Mouse (Mus musculus): ENCODE measurements around the gene P2rx3. TPM values are rescaled to one million over a fixed set of nuclear protein-coding genes. Genes with fewer than 3 reads are reported as not detected.

The P2rx3 gene
- total and polyA plus RNA-seq, 3 experiments, result 2.2 to 7.1 (median 3.7) TPM

- dilution Hi-C loops (cut with MboI; ENCODE audit: extremely low pct_ligation_motif_present, extremely low pct_unique_long_range_greater_than_20kb, low sequenced_read_pairs) (no loop called here), in situ Hi-C loops (cut with MboI; ENCODE audit: low pct_ligation_motif_present, low pct_unique_long_range_greater_than_20kb, low sequenced_read_pairs) (no loop called here)
- Histone ChIP-seq H3K79me2 (replicated peaks; ENCODE audit: control insufficient read depth, extremely low read depth, insufficient read depth, poor library complexity, severe bottlenecking) (peaks cover 10% of the 10 kb centered on the region), H3K9ac (ENCODE audit: insufficient read depth, low read depth) (peak overlapping the region; percentile 20; the same call in 1 of the 2 replicates), H3K27ac (ENCODE audit: insufficient read depth, low read depth) (no peak overlapping the region), H3K27me3 (replicated peaks) (no peaks in the 10 kb centered on the region), H3K36me3 (replicated peaks in 1 of 2; ENCODE audit: control insufficient read depth in 1 of 2, insufficient read depth in 1 of 2, low read length in 1 of 2) (peaks cover 0 to 5% of the 10 kb centered on the region in 2 experiments), H3K4me2 (ENCODE audit: insufficient read depth, low read depth, poor library complexity, severe bottlenecking) (no peak overlapping the region), H3K4me1 (ENCODE audit: control insufficient read depth in 1 of 2, insufficient read depth in 2 of 2) (peaks cover 12 to 47% of the 10 kb centered on the region in 2 experiments), H3K4me3 (replicated peaks in 1 of 3; ENCODE audit: low read depth in 2 of 3, low read length in 2 of 3, poor library complexity in 1 of 3) (peak overlapping the region in 1 of 3 experiments; percentile 3), H3K9me3 (replicated peaks; ENCODE audit: low read length) (no peaks in the 10 kb centered on the region)
- TF ChIP-seq POLR2A (IDR thresholded peaks at IDR 0.05; ENCODE audit: low read depth, low read length) (no peak), ZC3H11A (IDR thresholded peaks at IDR 0.05; ENCODE audit: low read depth, low read length) (no peak), JUN (IDR thresholded peaks at IDR 0.05; ENCODE audit: insufficient read depth, low read depth, low read length) (no peak), ZNF384 (IDR thresholded peaks at IDR 0.05; ENCODE audit: low read depth, low read length) (no peak), NELFE (IDR thresholded peaks at IDR 0.05; ENCODE audit: low read depth, low read length) (no peak), NRF1 (IDR thresholded peaks at IDR 0.05; ENCODE audit: low read depth, low read length) (no peak), RCOR1 (conservative IDR thresholded peaks at IDR 0.05; ENCODE audit: low read depth, low read length) (no peak), JUND (conservative IDR thresholded peaks at IDR 0.05; ENCODE audit: low read depth, low read length) (no peak), SMC3 (IDR thresholded peaks at IDR 0.05; ENCODE audit: low read depth, low read length) (no peak), HCFC1 (IDR thresholded peaks at IDR 0.05; ENCODE audit: low read depth, low read length) (no peak), EP300 (IDR thresholded peaks at IDR 0.05; ENCODE audit: low read length) (no peak), CHD2 (IDR thresholded peaks at IDR 0.05; ENCODE audit: low read length) (no peak), E2F4 (IDR thresholded peaks at IDR 0.05; ENCODE audit: insufficient replicate concordance, low read depth, low read length) (no peak), RAD21 (IDR thresholded peaks at IDR 0.05; ENCODE audit: low read depth, low read length) (no peak), SIN3A (IDR thresholded peaks at IDR 0.05; ENCODE audit: low read length) (no peak), CHD1 (IDR thresholded peaks at IDR 0.05; ENCODE audit: low read depth, low read length) (no peak), POLR2AphosphoS2 (IDR thresholded peaks at IDR 0.05; ENCODE audit: low read depth, low read length) (no peak)
- no peak for DNase-seq (ENCODE audit: extremely low read depth)
These were observed 4.1 kb downstream of the P2rx3 start for GRCm38 (mm10) chr2:85033121-85033520.

DNA sequence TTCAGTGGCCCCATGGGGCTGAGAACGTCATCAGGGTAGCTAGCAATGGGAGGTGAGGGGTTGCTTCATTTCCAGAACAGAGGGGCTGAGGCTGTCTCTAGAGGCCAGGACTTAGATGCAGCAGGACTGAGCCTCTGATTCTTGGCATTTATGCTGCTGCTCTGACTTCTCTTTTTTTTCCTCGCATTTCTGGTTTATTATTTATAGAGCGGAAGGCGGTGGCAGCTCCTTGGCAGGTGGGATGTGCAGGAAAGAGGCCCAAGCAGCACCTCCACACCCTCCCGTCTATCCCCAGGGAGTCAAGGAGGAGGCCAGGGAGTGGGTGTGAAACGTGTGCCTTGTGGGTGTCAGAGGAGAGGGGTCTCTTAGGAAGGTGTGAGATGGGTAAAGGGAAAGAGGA, 6.3 kb downstream of the P2rx3 start:
- TF ChIP-seq PAX5 (IDR thresholded peaks at IDR 0.05; ENCODE audit: low read length), result no peak
- TF ChIP-seq CHD2 (IDR thresholded peaks at IDR 0.05; ENCODE audit: low read length), result no peak
- no peak for TF ChIP-seq KAT2A (IDR thresholded peaks at IDR 0.05; ENCODE audit: insufficient replicate concordance, low read length)
- no peak for TF ChIP-seq UBTF (IDR thresholded peaks at IDR 0.05; ENCODE audit: low read depth, low read length)
- no peak for TF ChIP-seq NRF1 (IDR thresholded peaks at IDR 0.05; ENCODE audit: low read depth, low read length)
- TF ChIP-seq TCF12 (IDR thresholded peaks at IDR 0.05; ENCODE audit: low read depth, low read length), result no peak
- no peak for TF ChIP-seq MXI1 (IDR thresholded peaks at IDR 0.05; ENCODE audit: low read depth, low read length)
- TF ChIP-seq CHD1 (IDR thresholded peaks at IDR 0.05; ENCODE audit: low read depth, low read length), result no peak
- no peak for TF ChIP-seq IRF4 (IDR thresholded peaks at IDR 0.05; ENCODE audit: low read depth, low read length)
- TF ChIP-seq POLR2A (IDR thresholded peaks at IDR 0.05; ENCODE audit: low read depth, low read length), result no peak
- no peak for TF ChIP-seq MEF2A (IDR thresholded peaks at IDR 0.05; ENCODE audit: borderline replicate concordance, low read depth, low read length)
- TF ChIP-seq EP300 (IDR thresholded peaks at IDR 0.05; ENCODE audit: low read length), result no peak
- TF ChIP-seq GABPA (IDR thresholded peaks at IDR 0.05; ENCODE audit: insufficient replicate concordance, low read depth, low read length), result no peak
- no peak for DNase-seq (ENCODE audit: extremely low read depth)
- in situ Hi-C loops (cut with MboI; ENCODE audit: low pct_ligation_motif_present, low pct_unique_long_range_greater_than_20kb, low sequenced_read_pairs), result no loop called here
- dilution Hi-C loops (cut with MboI; ENCODE audit: extremely low pct_ligation_motif_present, extremely low pct_unique_long_range_greater_than_20kb, low sequenced_read_pairs), result no loop called here
- Histone ChIP-seq H3K4me1 (ENCODE audit: control insufficient read depth in 1 of 2, insufficient read depth in 2 of 2) (peaks cover 14 to 62% of the 10 kb centered on the region in 2 experiments), H3K4me2 (ENCODE audit: insufficient read depth, low read depth, poor library complexity, severe bottlenecking) (no peak overlapping the region), H3K4me3 (replicated peaks in 1 of 3; ENCODE audit: low read depth in 2 of 3, low read length in 2 of 3, poor library complexity in 1 of 3) (no peak overlapping the region), H3K36me3 (replicated peaks in 1 of 2; ENCODE audit: control insufficient read depth in 1 of 2, insufficient read depth in 1 of 2, low read length in 1 of 2) (peaks cover 0 to 5% of the 10 kb centered on the region in 2 experiments), H3K79me2 (replicated peaks; ENCODE audit: control insufficient read depth, extremely low read depth, insufficient read depth, poor library complexity, severe bottlenecking) (no peaks in the 10 kb centered on the region), H3K9me3 (replicated peaks; ENCODE audit: low read length) (no peaks in the 10 kb centered on the region), H3K27me3 (replicated peaks) (no peaks in the 10 kb centered on the region), H3K9ac (ENCODE audit: insufficient read depth, low read depth) (no peak overlapping the region), H3K27ac (ENCODE audit: insufficient read depth, low read depth) (no peak overlapping the region)
